Mouse (Mus musculus): Measurements from ENCODE around the gene Btg1. TPM values are rescaled to one million over a fixed set of nuclear protein-coding genes. Genes with fewer than 3 reads are reported as not detected.
A peak's percentile ranks its signal among the peaks of the same experiment; 100 is the strongest.

Gene Btg1
- polyA plus RNA-seq (2015; fragmentation: Nextera tagmentation; extraction: Ambion mirVana) = 58.8 and 61.1 TPM in 2 replicates

- peaks cover 14% of the 10 kb centered on the region for H3K36me3 ChIP-seq
- peak; percentile 95 for ATAC-seq (ENCODE audit: low FRiP score, low read depth)
- under 1% methylated on average over 37 of the region's 37 CpGs for WGBS
- peak within 1 kb of the TSS; percentile 99 for H3K4me3 ChIP-seq
- H3K4me2 ChIP-seq (replicated peaks) = peak within 1 kb of the TSS; percentile 65
- H3K9me3 ChIP-seq = no peaks in the 10 kb centered on the region
- H3K27me3 ChIP-seq = no peaks in the 10 kb centered on the region
- H3K27ac ChIP-seq = peak within 1 kb of the TSS; percentile 97
- H3K4me1 ChIP-seq = peaks cover 23% of the 10 kb centered on the region
- H3K9ac ChIP-seq = peak within 1 kb of the TSS; percentile 100
These were observed at the start of gene Btg1 for GRCm38 (mm10) chr10:96616709-96617116. Gene Btg1 (plus strand): TSS chr10:96617006.

GRCm38 (mm10) chr10:96569469-96569868 lies 47.3 kb upstream of the Btg1 start:
- Histone ChIP-seq H3K36me3 (no peaks in the 10 kb centered on the region), H3K4me1 (peaks cover 15% of the 10 kb centered on the region), H3K27ac (no peak overlapping the region), H3K4me3 (no peak overlapping the region), H3K9me3 (no peaks in the 10 kb centered on the region), H3K4me2 (replicated peaks) (no peak overlapping the region), H3K9ac (no peak overlapping the region), H3K27me3 (no peaks in the 10 kb centered on the region)
- ATAC-seq (ENCODE audit: low FRiP score, low read depth) = no peak
- WGBS = 73% methylated on average over 8 of the region's 8 CpGs

GRCm38 (mm10) chr10:96571176-96571575 lies 45.6 kb upstream of the Btg1 start:
- Histone ChIP-seq H3K27ac (no peak overlapping the region), H3K36me3 (no peaks in the 10 kb centered on the region), H3K9me3 (no peaks in the 10 kb centered on the region), H3K27me3 (no peaks in the 10 kb centered on the region), H3K9ac (no peak overlapping the region), H3K4me2 (replicated peaks) (no peak overlapping the region), H3K4me1 (peaks cover 15% of the 10 kb centered on the region), H3K4me3 (no peak overlapping the region)
- no peak for ATAC-seq (ENCODE audit: low FRiP score, low read depth)
- 59% methylated on average over 4 of the region's 4 CpGs for WGBS

- no peak overlapping the region for H3K27ac ChIP-seq
- H3K9ac ChIP-seq = no peak overlapping the region
- no peaks in the 10 kb centered on the region for H3K9me3 ChIP-seq
- H3K4me2 ChIP-seq (replicated peaks) = no peak overlapping the region
- ATAC-seq (ENCODE audit: low FRiP score, low read depth) = no peak
- no peak overlapping the region for H3K4me3 ChIP-seq
- H3K4me1 ChIP-seq = peaks cover 10% of the 10 kb centered on the region
- 89% methylated on average over 6 of the region's 6 CpGs for WGBS
- H3K36me3 ChIP-seq = no peaks in the 10 kb centered on the region
- no peaks in the 10 kb centered on the region for H3K27me3 ChIP-seq
These were observed 42.0 kb upstream of the Btg1 start for GRCm38 (mm10) chr10:96574786-96575185.

GRCm38 (mm10) chr10:96575338-96575737 lies 41.5 kb upstream of the Btg1 start:
- Histone ChIP-seq H3K27ac (no peak overlapping the region), H3K4me3 (no peak overlapping the region), H3K4me2 (replicated peaks) (no peak overlapping the region), H3K9me3 (no peaks in the 10 kb centered on the region), H3K27me3 (no peaks in the 10 kb centered on the region), H3K4me1 (peaks cover 10% of the 10 kb centered on the region), H3K9ac (no peak overlapping the region), H3K36me3 (no peaks in the 10 kb centered on the region)
- no peak for ATAC-seq (ENCODE audit: low FRiP score, low read depth)
- WGBS = 87% methylated on average over 5 of the region's 5 CpGs

GRCm38 (mm10) chr10:96578924-96579323 lies 37.9 kb upstream of the Btg1 start:
- no peaks in the 10 kb centered on the region for H3K27me3 ChIP-seq
- no peak overlapping the region for H3K4me2 ChIP-seq (replicated peaks)
- no peak overlapping the region for H3K4me3 ChIP-seq
- H3K4me1 ChIP-seq = peaks cover 7% of the 10 kb centered on the region; the same call in 1 of the 2 replicates
- H3K36me3 ChIP-seq = no peaks in the 10 kb centered on the region
- no peak overlapping the region for H3K27ac ChIP-seq
- H3K9me3 ChIP-seq = no peaks in the 10 kb centered on the region
- no peak for ATAC-seq (ENCODE audit: low FRiP score, low read depth)
- 80% methylated on average over 5 of the region's 5 CpGs for WGBS
- H3K9ac ChIP-seq = no peak overlapping the region

GRCm38 (mm10) chr10:96579436-96579835 lies 37.4 kb upstream of the Btg1 start:
- no peaks in the 10 kb centered on the region for H3K9me3 ChIP-seq
- no peak overlapping the region for H3K27ac ChIP-seq
- no peak overlapping the region for H3K4me2 ChIP-seq (replicated peaks)
- no peak for ATAC-seq (ENCODE audit: low FRiP score, low read depth)
- H3K9ac ChIP-seq = no peak overlapping the region
- no peaks in the 10 kb centered on the region for H3K36me3 ChIP-seq
- H3K4me3 ChIP-seq = no peak overlapping the region
- 40% methylated on average over 4 of the region's 4 CpGs for WGBS
- no peaks in the 10 kb centered on the region for H3K27me3 ChIP-seq
- H3K4me1 ChIP-seq = peaks cover 12% of the 10 kb centered on the region

- H3K4me1 ChIP-seq = peaks cover 18% of the 10 kb centered on the region
- no peak overlapping the region for H3K4me3 ChIP-seq
- ATAC-seq (ENCODE audit: low FRiP score, low read depth) = no peak
- no peak overlapping the region for H3K9ac ChIP-seq
- H3K9me3 ChIP-seq = no peaks in the 10 kb centered on the region
- no peaks in the 10 kb centered on the region for H3K27me3 ChIP-seq
- H3K36me3 ChIP-seq = no peaks in the 10 kb centered on the region
- H3K4me2 ChIP-seq (replicated peaks) = no peak overlapping the region
- 72% methylated on average over 7 of the region's 7 CpGs for WGBS
- no peak overlapping the region for H3K27ac ChIP-seq
These were observed 36.6 kb upstream of the Btg1 start for GRCm38 (mm10) chr10:96580246-96580645.

GRCm38 (mm10) chr10:96581232-96581631 lies 35.6 kb upstream of the Btg1 start:
- Histone ChIP-seq H3K4me1 (peaks cover 28% of the 10 kb centered on the region), H3K4me2 (replicated peaks) (no peak overlapping the region), H3K9ac (no peak overlapping the region), H3K36me3 (no peaks in the 10 kb centered on the region), H3K4me3 (no peak overlapping the region), H3K27ac (no peak overlapping the region), H3K9me3 (no peaks in the 10 kb centered on the region), H3K27me3 (no peaks in the 10 kb centered on the region)
- 29% methylated on average over 6 of the region's 6 CpGs for WGBS
- no peak for ATAC-seq (ENCODE audit: low FRiP score, low read depth)

GRCm38 (mm10) chr10:96586191-96586880 lies 30.5 kb upstream of the Btg1 start:
- peak overlapping the region; percentile 57 for H3K4me2 ChIP-seq (replicated peaks)
- WGBS = 38% methylated on average over 4 of the region's 4 CpGs
- ATAC-seq (ENCODE audit: low FRiP score, low read depth) = peak; percentile 84; the same call in 1 of the 2 replicates

GRCm38 (mm10) chr10:96586881-96587217 lies 30.0 kb upstream of the Btg1 start:
- Histone ChIP-seq H3K36me3 (no peaks in the 10 kb centered on the region), H3K4me3 (peak overlapping the region; percentile 25), H3K4me1 (peaks cover 35% of the 10 kb centered on the region), H3K9ac (no peak overlapping the region), H3K9me3 (no peaks in the 10 kb centered on the region), H3K4me2 (replicated peaks) (peak overlapping the region; percentile 57), H3K27ac (peak overlapping the region; percentile 78), H3K27me3 (no peaks in the 10 kb centered on the region)
- ATAC-seq (ENCODE audit: low FRiP score, low read depth) = peak; percentile 69; the same call in 1 of the 2 replicates
- 27% methylated on average over 4 of the region's 4 CpGs for WGBS

More at GRCm38 (mm10) chr10:96586191-96586880, 30.5 kb upstream of the Btg1 start:
- peak overlapping the region; percentile 78 for H3K27ac ChIP-seq
- no peaks in the 10 kb centered on the region for H3K27me3 ChIP-seq
- no peak overlapping the region for H3K9ac ChIP-seq
- peaks cover 37% of the 10 kb centered on the region for H3K4me1 ChIP-seq
- H3K36me3 ChIP-seq = no peaks in the 10 kb centered on the region
- no peak overlapping the region for H3K4me3 ChIP-seq
- H3K9me3 ChIP-seq = no peaks in the 10 kb centered on the region

GRCm38 (mm10) chr10:96588233-96588632 lies 28.6 kb upstream of the Btg1 start:
- H3K4me1 ChIP-seq = peaks cover 35% of the 10 kb centered on the region

GRCm38 (mm10) chr10:96589781-96590180 lies 27.0 kb upstream of the Btg1 start:
- Histone ChIP-seq H3K4me1 (peaks cover 29% of the 10 kb centered on the region), H3K9ac (no peak overlapping the region), H3K4me2 (replicated peaks) (no peak overlapping the region), H3K9me3 (no peaks in the 10 kb centered on the region), H3K27me3 (no peaks in the 10 kb centered on the region), H3K36me3 (no peaks in the 10 kb centered on the region), H3K27ac (no peak overlapping the region), H3K4me3 (no peak overlapping the region)
- ATAC-seq (ENCODE audit: low FRiP score, low read depth) = no peak
- WGBS = 90% methylated on average over 5 of the region's 5 CpGs

More at GRCm38 (mm10) chr10:96588233-96588632, 28.6 kb upstream of the Btg1 start:
- 78% methylated on average over 6 of the region's 6 CpGs for WGBS
- Histone ChIP-seq H3K9me3 (no peaks in the 10 kb centered on the region), H3K27me3 (no peaks in the 10 kb centered on the region), H3K27ac (no peak overlapping the region), H3K4me3 (no peak overlapping the region), H3K4me2 (replicated peaks) (no peak overlapping the region), H3K36me3 (no peaks in the 10 kb centered on the region), H3K9ac (no peak overlapping the region)
- ATAC-seq (ENCODE audit: low FRiP score, low read depth) = no peak

All from limb, embryonic 13.5 days (tissue).